Mouse (Mus musculus) adrenal gland, adult (tissue): Measurements from ENCODE around the gene Ghdc.
A peak's percentile ranks its signal among the peaks of the same experiment; 100 is the strongest.

Experiments used
- DNase-seq, 2 experiments: peaks; one replicate each; pipeline ENCODE4 v3.0.0; 2022 to 2023; ENCODE audit warnings: low spot score in 1 of 2; ENCODE audit not compliant: inconsistent age in 2 of 2

The Ghdc gene

DNA sequence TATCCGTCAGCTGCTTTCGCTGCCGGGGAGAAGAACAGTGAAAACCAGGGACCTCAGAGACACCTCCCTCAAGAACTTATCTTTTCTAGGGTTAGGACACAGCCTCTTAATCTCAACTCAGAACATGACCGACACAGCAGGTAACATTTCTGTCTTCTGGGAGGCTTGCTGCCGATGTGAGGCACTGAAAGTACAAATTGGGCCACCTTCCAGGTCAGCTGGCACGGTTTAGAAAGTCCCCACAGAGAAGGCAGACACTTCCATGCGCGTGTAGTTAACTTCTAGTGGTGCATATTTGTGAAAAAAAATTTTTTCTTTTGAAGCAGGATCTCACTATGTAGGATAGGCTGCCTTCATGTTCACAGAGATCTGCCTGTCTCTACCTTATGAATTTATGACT, 13.5 kb upstream of the Ghdc start:
- no peak for DNase-seq

DNA sequence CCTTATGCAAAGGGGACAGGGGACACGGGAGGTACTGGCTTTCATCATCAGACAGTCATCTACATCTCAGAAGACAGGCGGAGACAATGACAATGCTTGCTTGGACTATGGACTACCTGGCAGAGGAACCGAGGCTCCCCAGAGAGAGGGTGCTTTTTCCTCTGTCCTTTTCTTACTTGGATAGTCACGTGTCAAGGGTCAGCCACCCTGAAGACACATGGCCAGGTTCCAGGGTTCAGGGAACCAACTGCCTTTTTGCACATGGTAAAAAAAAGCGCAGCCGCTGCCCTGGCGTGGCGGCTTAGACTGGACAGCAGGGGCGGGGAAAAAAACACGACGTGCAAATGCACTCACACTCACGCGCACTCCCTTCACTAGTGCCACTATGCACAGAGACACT, 11.8 kb upstream of the Ghdc start:
- DNase-seq, result no peak

DNA sequence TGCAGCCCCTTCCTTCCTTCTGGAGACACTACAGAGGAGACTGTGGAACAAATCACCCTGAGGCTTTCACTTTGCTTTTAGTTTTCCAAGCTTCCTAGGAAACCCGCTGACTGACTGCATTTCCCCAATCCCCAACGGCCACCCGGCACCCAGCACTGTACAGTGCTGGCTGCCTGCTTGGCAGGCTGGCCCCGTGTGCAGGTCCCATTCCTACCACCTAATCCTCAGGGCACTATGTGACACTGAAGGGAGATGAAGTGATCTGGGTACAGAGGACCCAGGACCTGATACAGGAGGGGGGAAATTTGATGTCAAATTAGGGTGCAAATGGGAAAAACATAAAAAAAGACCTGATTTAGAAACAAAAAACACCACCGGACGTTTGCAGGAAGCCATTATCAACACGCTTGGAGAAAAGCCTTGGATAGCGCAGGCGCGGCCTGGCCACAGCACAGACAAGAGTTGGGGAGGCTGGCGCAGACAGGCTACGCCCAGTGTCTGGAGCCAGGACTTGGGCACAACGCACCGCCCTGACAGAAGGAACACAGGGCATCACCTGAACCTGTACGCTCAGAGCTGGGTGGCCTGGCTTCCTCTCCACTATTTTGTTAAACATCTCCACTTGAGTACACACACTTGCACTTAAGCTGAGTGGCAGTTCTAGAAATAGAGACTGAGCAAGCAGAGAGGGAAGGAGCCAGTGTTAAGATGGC, 11.2 kb upstream of the Ghdc start:
- DNase-seq, result no peak

DNA sequence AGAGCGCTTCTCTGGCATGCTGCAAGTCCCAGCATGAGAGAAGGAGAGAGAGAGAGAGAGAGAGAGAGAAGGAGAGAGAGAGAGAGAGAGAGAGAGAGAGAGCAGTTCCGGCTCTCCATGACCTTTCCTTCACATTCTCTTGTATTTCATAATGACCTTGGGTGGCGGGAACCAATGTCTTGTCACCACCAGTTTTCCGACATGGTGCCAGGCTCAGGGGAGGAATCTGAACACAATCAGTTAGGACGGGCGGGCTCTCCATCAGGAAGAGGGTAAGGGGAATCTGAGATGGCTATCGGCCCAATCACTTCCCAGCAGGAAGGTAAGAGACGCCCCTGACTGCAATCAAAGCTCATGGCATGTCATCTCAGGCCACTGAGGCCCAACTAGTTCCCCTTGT, 9.5 kb upstream of the Ghdc start:
- peak; percentile 52 to 83 for DNase-seq

DNA sequence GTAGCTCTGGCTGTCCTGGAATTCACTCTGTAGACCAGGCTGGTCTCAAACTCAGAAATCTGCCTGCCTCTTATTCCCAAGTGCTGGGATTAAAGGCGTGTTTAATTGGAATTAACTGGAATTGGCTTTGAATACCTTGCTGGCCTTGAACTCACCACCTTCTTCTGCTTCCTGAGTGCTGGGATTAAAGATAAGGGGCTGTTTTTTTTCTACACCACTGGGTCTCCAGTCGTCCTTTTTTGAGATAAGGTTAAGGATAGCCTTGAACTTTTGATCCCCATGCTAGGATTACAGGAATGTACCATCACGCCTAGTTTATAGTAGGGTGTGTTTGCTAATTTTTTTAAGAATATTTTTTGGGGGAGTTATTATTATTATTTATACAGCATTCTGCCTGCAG, 7.3 kb upstream of the Ghdc start:
- no peak for DNase-seq

DNA sequence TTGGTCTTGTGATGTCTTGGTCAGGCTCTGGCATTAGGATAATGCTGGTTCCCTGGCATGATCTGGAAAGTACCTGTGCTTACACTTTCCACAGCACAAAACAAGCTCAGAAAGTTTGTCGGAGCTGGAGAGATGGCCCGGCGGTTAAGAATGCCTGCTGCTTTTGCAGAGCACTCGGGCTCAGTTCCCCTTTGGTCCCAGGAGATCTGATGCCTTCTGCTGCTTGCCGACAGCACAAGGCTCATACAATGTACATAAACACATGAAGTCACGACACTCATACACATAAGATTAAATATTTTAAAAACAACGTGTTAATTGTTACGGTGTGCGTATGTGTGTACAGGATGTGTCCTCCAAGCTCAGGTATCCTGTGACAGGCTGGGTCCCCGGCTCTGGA, 5.2 kb upstream of the Ghdc start:
- no peak for DNase-seq

DNA sequence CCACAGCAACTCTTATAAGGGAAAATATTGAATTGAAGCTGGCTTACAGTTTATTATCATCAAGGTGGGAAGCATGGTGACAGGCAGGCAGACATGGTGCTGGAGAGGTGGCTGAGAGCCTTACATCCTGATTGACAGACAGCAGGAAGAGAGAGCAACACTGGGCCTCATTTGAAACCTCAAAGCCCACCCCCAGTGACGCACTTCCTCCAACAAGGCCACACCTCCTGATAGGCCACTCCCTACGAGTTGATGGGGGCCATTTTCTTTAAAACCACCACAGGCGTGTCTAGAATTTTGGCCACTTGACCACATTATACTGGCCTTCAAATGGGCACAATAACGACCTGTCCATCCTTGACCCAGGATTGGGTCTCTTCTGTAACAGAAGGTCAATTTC, 3.5 kb upstream of the Ghdc start:
- no peak for DNase-seq

DNA sequence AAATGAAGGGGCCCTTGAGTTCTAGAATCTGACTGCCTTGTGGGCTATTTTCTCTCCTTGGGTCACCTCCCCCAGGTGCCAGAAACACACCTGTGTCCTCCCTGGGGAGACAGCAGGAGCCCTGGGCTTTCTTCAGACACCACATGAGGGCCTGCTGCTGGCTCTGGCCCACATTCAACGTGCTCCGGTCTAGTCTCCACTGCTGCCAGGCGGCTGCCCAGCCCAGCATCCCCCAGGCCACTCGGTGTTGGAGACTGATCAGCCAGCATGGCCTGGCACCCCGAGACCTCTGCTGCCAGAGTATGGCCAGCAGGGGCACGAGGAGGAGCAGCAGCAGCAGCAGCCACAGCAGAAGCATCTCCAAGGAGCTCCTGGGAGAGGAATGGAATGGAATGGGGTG, 777 bp downstream of the Ghdc start:
- DNase-seq, result no peak

DNA sequence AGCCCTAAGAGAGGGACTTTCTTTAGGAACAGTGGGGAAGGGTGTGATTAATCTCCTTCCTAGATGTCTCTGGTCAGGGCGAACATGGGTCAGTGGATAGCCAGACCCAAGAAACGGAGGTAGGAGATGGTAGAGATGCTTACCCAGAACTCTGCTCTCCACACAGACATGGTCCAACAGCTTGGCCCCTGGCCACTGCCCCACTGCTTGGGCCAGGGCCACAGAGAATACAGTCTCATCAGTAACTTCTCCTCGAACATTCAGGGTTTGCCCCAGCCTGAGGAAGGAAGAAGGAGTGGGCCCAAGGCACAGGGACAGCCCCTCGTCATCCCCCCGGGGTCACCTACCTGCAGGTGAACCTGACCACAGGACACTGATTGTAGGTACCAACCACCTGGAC, 2.9 kb downstream of the Ghdc start:
- no peak for DNase-seq

DNA sequence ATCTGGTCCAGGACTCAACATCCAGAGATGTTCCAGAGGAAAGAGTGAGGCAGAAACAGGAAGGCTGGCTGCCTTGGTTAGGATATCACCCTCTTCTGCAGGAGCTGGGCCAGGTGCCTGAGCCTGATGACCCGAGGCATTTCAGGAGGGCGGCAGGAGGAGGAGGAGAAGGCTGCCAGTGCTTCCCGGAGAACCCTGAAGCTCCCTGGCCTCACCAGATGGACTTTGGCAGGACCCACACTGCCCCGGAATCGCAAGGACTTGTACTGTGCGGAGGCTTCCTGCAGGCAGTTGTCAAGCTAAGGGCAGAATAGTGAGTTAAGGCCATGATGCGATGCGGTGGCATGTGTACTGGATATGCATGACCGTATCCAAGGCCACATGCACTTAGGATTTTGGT, 4.0 kb downstream of the Ghdc start:
- no peak for DNase-seq

DNA sequence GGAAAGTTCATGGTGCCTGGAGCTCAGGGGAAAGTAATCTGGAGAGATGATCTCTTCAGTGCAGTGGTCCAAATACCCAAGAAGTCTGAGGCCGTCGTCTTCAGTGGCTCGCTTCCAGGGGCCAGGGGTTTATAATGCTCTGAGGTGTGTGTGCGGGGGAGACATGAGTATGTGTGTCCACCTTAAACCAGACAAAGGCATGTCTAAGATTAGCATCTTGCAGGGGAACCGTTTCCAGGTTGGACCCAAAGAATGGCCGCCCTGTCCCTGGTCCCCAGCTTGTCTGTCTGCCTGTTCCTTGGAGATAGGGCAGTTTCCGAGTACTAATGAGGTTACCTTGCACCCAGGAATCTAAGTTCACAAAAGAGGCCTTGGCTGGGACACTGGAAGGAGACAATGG, 7.9 kb downstream of the Ghdc start, which contains the start of gene Hcrt:
TSS of gene Hcrt (minus strand) at position 101 of the 400 bp plus-strand sequence.
- DNase-seq, result no peak

DNA sequence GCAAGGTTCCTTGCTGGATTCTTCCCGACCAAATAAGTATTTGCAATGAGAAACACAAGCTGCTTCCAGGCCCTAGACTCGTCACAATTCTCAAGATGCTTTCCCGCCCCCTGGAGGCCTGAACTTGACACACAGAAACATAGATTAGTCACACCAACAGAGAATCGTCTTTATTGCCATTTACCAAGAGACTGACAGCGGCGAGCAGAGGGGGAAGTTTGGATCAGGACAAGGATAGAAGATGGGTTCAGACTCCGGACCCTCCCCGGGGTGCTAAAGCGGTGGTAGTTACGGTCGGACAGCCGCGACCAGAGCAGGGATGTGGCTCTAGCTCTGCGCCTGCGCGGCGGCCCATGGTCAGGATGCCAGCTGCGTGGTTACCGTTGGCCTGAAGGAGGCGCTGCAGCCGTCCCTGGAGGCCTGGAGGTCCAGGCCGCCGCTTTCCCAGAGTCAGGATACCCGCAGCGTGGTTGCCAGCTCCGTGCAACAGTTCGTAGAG, 9.2 kb downstream of the Ghdc start:
- DNase-seq, result peak; percentile 93 to 98

DNA sequence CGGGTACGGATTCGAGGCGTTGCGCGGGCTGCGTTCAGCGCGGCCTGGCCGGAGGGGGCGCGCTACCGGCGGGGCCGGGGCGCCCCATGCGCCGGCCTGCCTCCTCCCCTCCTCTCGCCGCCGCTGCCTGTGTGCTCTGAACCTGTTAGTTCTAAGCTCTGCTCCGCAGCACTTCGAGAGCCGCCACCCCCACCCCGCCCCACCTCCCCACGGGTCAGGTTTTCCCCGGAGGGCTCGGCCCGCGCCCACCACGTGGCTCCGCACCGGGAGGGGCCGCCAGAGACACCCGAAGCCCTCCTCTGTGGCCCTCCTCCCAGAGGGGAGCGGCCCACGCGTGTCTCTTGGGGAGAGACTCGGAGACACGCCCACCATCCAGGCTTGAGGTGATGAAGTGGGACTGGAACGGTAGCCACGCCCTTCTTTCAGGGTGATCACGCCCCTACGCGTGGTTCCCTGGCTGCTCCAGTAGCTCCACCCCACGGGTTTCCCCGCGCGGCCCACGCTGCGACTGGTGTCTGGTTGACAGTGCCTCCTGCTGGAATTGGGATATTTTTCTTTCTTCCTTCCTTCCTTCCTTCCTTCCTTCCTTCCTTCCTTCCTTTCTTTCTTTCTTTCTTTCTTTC, 11.0 kb downstream of the Ghdc start, which contains the start of gene Kcnh4:
TSS of gene Kcnh4 (minus strand) at position 332 of the 623 bp plus-strand sequence.
- DNase-seq, result peak; percentile 62 to 79

DNA sequence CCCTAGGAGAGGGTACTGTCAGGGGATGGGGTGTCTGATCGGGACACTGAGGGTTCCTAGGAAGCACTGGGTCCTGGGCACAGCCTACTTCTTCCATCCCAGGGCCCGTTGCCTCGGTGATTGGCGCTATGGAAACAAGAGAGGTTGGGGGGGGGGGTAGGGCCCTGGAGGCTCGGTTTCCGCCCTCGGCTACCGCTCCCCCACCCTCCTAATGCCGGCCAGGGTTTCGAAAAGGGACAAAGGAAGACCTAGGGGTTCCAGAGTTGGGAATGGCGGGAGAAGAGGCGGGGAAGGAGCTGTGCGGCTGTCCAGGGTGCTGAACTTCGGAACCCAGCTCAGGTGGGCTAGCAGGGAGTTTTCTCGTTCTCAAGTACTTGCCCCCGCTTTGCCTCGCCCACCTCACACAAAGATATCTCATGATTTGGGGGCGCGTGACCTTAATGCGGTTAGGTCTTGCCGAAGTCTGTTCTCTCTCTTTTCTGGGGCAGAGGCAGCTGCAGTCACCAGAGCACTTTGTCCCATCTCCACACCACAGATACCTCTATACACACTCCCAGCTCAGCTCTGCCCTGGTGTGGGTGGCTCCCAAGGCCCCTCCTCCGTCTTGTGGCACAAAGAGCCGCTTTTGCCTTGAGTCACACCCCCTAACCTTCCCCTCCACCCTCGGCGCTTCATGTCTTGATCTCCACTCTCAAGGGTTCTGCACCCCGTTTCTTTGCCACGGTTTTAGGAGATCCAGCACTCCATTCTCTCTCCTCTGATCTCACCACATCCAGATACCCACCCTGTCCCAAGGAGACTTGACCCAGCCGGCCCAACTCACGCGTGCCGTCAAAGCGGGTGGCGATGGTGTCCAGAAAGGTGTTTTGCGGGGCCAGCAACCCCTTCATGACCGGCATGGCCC, 11.8 kb downstream of the Ghdc start:
- DNase-seq, result peak; percentile 45 to 82

DNA sequence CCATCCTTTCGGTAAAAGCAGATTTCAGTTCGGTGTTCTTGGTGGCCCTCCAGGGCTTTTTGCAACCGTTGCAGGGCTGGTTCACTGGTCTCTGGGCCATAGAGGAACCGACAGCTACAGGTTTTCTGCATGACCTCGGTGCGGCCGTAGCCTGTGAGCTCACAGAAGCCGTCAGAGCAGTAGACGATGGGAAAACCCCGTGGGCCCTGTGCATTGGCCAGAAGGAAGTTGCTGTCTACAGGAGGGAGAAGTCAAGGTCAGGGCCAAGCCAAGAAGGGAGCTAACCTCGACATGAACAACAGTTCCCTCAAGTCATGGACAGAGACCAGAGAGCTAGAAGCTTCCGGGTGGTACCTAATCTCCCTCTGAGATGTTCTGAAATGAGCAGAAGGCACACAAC, 13.2 kb downstream of the Ghdc start:
- no peak for DNase-seq

DNA sequence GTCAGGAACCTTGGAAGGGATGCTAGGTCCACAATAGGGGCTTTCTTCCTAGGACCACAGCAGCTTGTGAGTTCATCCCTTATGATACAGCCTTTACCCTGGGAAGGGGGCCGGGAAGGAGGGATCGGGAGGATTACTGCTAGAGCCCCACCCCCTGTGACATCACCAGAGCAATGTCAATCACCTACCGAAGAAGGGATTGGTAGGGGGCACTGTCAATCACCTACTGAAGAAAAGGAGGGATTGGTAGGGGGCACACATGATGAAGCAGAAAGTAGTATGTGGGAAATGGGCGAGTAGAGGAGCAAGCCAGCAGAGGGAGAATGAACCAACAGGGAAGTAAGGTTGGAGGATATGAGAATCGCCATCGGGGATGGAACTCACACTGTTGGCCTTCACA, 14.3 kb downstream of the Ghdc start:
- no peak for DNase-seq

DNA sequence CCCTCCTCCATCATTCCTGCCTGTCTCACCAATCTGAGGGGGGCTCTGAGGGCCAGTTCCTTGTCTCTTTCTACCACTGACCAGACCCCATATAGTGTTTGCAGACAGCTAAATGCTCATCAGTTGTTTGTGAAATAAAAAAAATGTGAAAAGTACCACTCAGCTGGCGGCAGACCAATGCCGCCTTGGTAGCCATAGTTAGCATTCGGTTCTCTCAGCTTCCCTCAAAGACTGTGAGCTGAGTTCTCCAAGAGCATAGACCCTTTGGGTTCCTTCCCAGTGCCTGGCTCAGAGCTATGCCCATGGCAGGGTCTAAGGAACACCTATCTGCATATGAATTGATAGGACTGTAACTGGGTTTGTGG, 16.1 kb downstream of the Ghdc start:
- DNase-seq, result no peak

DNA sequence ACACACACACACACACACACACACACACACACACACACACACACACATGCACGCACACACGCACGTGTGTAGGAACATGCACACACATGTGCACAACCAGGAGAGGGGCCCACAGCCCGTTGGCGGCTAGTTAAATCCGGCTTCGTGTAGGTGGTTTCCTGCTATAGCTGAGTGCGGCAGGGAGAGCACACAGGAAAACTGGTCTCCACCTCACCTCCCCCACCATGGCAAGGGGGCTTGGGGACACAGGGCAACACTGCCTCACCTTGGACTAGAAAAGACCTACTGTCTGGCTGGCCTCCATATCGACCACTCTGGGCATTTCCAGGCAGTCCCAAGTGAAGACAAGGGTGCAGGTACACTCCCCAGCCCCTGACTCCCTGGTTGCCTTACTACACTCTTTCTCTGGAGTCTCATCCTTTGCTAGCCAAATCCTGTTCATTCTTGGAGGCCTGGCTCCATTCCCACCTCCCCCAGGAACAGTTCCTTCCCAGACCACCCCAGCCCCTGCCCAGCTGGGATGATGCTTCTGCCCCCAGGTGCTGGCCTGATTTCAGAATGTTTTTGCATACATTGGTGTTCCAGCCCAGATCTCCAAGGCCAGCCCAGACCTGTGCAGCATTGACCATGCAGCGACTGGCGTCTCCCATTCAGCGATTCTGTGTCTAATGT, 16.6 kb downstream of the Ghdc start:
- no peak for DNase-seq

DNA sequence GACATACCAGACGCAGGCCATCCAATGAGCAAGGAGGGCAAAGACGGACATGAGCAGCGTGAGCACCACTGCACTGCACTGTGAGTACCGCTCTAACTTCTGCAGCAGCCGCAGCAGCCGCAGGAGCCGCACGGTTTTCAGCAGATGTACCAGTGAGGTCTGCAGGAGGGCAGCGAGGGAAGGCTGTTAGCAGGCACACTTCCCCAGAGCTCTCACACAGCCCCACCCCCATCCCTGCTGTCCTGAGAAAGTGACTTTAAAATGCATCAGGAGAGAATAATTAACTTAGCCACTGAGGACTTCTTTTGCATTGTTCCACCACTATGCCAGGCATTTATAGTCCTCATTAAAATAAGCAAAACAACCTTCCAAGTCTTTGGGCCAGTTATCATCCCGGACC, 18.5 kb downstream of the Ghdc start:
- no peak for DNase-seq

DNA sequence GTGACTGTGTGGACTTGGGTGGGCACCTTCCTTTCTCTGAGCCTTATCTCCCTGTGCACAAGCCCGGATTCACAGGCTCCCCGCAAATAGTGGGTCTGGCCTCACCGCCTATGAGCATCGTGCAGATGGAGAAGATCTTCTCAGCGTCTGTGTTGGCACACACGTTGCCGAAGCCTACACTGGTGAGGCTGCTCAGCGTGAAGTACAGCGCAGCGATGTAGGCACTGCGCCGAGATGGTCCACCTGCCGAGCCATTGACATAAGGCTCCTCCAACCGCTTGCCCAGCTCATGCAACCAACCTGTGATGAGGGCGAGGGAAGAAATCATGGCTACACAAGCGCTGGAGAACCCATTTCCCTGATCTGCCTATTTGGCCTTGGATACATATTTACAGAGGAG, 20.6 kb downstream of the Ghdc start:
- DNase-seq, result no peak

DNA sequence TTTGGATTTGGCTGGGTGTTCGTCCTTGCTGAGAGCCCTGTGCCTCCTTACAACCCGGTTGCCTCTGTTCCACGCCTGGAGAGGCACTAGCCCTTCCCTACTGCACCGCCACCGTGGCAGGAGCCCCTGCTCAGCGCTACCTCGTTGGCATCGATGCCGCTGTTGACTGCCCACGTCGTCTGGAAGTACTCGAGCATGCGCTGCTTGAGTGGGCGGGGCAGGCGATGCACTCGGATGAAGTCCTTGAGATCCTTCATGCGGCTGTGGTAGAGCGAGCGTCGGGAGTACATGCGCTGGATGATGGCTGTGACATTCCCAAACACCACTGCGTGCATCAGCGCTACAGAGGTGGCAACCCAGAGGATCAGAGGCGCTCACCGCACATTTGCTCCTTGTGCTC, 21.3 kb downstream of the Ghdc start:
- peak in 1 of 2 experiments; percentile 55 for DNase-seq
